ENCODE assay signal across 17 mouse cellular contexts in the genomic region with DNA sequence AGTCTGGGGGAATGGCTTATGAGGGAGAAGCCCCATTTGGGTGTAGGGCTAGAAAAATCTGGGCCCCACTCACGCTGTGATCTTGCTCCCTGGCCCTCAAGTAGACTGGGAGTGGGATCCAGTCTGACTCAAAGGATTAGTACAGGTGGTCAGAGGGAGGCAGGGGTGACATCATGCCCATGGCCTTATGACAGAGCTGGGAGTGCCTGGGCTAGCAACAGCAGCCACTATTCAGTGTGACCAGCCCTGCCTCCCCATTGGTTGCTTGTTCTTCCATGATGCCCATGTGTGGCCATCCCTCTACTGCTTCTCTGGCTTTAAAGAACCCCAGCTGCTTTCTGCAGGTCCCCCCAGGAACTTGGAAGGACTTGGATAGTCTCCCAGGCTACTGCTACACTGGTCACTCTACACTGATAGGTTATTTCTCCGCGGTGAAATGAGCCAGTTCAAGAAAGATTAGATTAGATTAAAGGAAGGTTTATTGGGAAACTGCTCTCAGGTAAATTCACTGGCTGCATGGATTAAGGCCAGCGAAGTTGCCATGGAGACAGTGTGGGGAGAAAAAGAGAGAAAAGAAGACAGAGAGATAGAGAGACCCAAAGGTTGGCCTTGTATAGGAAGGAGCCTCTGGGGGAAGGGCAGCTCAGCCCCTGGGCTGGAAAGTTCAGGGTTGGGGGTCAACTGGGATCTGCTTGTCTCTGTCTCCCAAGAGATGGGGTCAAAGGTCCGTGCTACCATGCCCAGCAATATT. TPM values are rescaled to one million over a fixed set of nuclear protein-coding genes. Genes with fewer than 3 reads are reported as not detected.
DNase-seq lines count a peak whose midpoint lies in the region; ATAC-seq and TF ChIP-seq lines count a peak whose summit lies in the region.
"Had no signal": no experiment of that assay in that cellular context is flagged by ENCODE, and none has a peak within 500 bp of the region (broad histone marks: within the 10 kb centered on the region; RNA-seq: fewer than 3 reads in every experiment).

No protein-coding gene starts in this region.

- ATAC-seq in hindbrain, postnatal 0 days, result 0 out of 2 replicates have a peak, but pooled peaks have one; percentile 32
- ATAC-seq in hindbrain, embryonic 12.5 days (ENCODE audit: low FRiP score), result no peak
- ATAC-seq in megakaryocyte, adult 5-6 weeks (ENCODE audit: poor library complexity, severe bottlenecking), result no peak
- ATAC-seq in liver, embryonic 13.5 days (ENCODE audit: low read depth), result no peak
- ATAC-seq: intestine, postnatal 0 days had no signal

- H3K9me3 ChIP-seq in hindbrain, postnatal 0 days (ENCODE audit: low read length), result no peaks in the 10 kb centered on the region
- no peaks in the 10 kb centered on the region for H3K9me3 ChIP-seq in hindbrain, embryonic 12.5 days (replicated peaks)
- no peaks in the 10 kb centered on the region for H3K9me3 ChIP-seq in megakaryocyte, embryonic 14.5 days
- no peaks in the 10 kb centered on the region for H3K9me3 ChIP-seq in E14TG2a.4 (ENCODE audit: low read length)
- no peaks in the 10 kb centered on the region for H3K9me3 ChIP-seq in liver, embryonic 13.5 days (replicated peaks)
- H3K9me3 ChIP-seq: embryonic facial prominence, embryonic 13.5 days; hindbrain, embryonic 13.5 days had no signal

- H3K4me1 ChIP-seq in hindbrain, postnatal 0 days (ENCODE audit: insufficient read depth, low read length), result no peaks in the 10 kb centered on the region
- H3K4me1 ChIP-seq in hindbrain, embryonic 12.5 days, result peaks cover 2% of the 10 kb centered on the region; the same call in 1 of the 2 replicates
- peaks cover 90% of the 10 kb centered on the region for H3K4me1 ChIP-seq in megakaryocyte, embryonic 14.5 days
- peaks cover 70% of the 10 kb centered on the region for H3K4me1 ChIP-seq in E14TG2a.4 (replicated peaks; ENCODE audit: low read depth, low read length)
- H3K4me1 ChIP-seq in liver, embryonic 13.5 days (replicated peaks), result peaks cover 65% of the 10 kb centered on the region
- H3K4me1 ChIP-seq: embryonic facial prominence, embryonic 13.5 days had no signal

- H3K27ac ChIP-seq in hindbrain, postnatal 0 days, result no peak overlapping the region
- no peak overlapping the region for H3K27ac ChIP-seq in hindbrain, embryonic 12.5 days
- peak overlapping the region; percentile 77 for H3K27ac ChIP-seq in liver, embryonic 13.5 days
- H3K27ac ChIP-seq: embryonic facial prominence, embryonic 13.5 days; heart, adult 2 months; hindbrain, embryonic 13.5 days had no signal

- TF ChIP-seq CTCF in hindbrain, postnatal 0 days (IDR thresholded peaks at IDR 0.05; ENCODE audit: low read depth), result no peak
- no peak for TF ChIP-seq CTCF in E14TG2a.4 (conservative IDR thresholded peaks at IDR 0.05; ENCODE audit: low read length)

- DNase-seq in hindbrain, postnatal 0 days (ENCODE audit: low spot score), result peak; percentile 23
- DNase-seq in liver, embryonic 13.5 days, result no peak
- DNase-seq in natural killer cell, adult 2 months (ENCODE audit: low spot score in 2 of 2), result no peak
- DNase-seq: B cell, adult 2 months; cerebellum, adult 9-11 months; gastrocnemius, postnatal 14 days; heart, adult 2 months; lung, postnatal 10 days had no signal

- no peak overlapping the region for H3K9ac ChIP-seq in hindbrain, postnatal 0 days (replicated peaks; ENCODE audit: low read length)
- no peak overlapping the region for H3K9ac ChIP-seq in hindbrain, embryonic 12.5 days
- peak overlapping the region; percentile 44; the same call in 1 of the 2 replicates for H3K9ac ChIP-seq in liver, embryonic 13.5 days
- H3K9ac ChIP-seq: hindbrain, embryonic 13.5 days had no signal

- no peaks in the 10 kb centered on the region for H3K27me3 ChIP-seq in hindbrain, postnatal 0 days (ENCODE audit: insufficient read depth, low read length)
- H3K27me3 ChIP-seq in hindbrain, embryonic 12.5 days, result no peaks in the 10 kb centered on the region
- no peaks in the 10 kb centered on the region for H3K27me3 ChIP-seq in megakaryocyte, embryonic 14.5 days (replicated peaks)
- peaks cover 16% of the 10 kb centered on the region for H3K27me3 ChIP-seq in E14TG2a.4 (ENCODE audit: insufficient read depth, low read length)
- no peaks in the 10 kb centered on the region for H3K27me3 ChIP-seq in liver, embryonic 13.5 days
- H3K27me3 ChIP-seq: embryonic facial prominence, embryonic 13.5 days; hindbrain, embryonic 13.5 days had no signal

- no peak overlapping the region for H3K4me2 ChIP-seq in hindbrain, postnatal 0 days (ENCODE audit: low read depth, low read length)
- H3K4me2 ChIP-seq in hindbrain, embryonic 12.5 days (replicated peaks), result no peak overlapping the region
- 0 out of 2 replicates have a peak overlapping the region, but pooled peaks have one; percentile 62 for H3K4me2 ChIP-seq in liver, embryonic 13.5 days
- H3K4me2 ChIP-seq: embryonic facial prominence, embryonic 13.5 days; hindbrain, embryonic 13.5 days had no signal

- no peak overlapping the region for H3K4me3 ChIP-seq in hindbrain, postnatal 0 days (ENCODE audit: low read length)
- no peak overlapping the region for H3K4me3 ChIP-seq in hindbrain, embryonic 12.5 days
- peak overlapping the region; percentile 70 for H3K4me3 ChIP-seq in megakaryocyte, embryonic 14.5 days (replicated peaks)
- H3K4me3 ChIP-seq in E14TG2a.4 (replicated peaks; ENCODE audit: low read length), result 0 out of 2 replicates have a peak overlapping the region, but pooled peaks have one; percentile 55
- no peak overlapping the region for H3K4me3 ChIP-seq in liver, embryonic 13.5 days (replicated peaks)
- H3K4me3 ChIP-seq: embryonic facial prominence, embryonic 13.5 days; heart, adult 2 months; hindbrain, embryonic 13.5 days had no signal

- H3K36me3 ChIP-seq in hindbrain, postnatal 0 days (ENCODE audit: insufficient read depth, low read length), result no peaks in the 10 kb centered on the region
- no peaks in the 10 kb centered on the region for H3K36me3 ChIP-seq in hindbrain, embryonic 12.5 days
- peaks cover 18% of the 10 kb centered on the region for H3K36me3 ChIP-seq in megakaryocyte, embryonic 14.5 days (replicated peaks; ENCODE audit: low read length)
- H3K36me3 ChIP-seq in E14TG2a.4 (ENCODE audit: insufficient read depth, low read length), result no peaks in the 10 kb centered on the region
- H3K36me3 ChIP-seq in liver, embryonic 13.5 days, result no peaks in the 10 kb centered on the region
- H3K36me3 ChIP-seq: embryonic facial prominence, embryonic 13.5 days; hindbrain, embryonic 13.5 days had no signal

- WGBS in hindbrain, postnatal 0 days, result 58% methylated on average over 5 of the region's 5 CpGs
- 57% methylated on average over 5 of the region's 5 CpGs for WGBS in hindbrain, embryonic 12.5 days
- WGBS in liver, embryonic 13.5 days (ENCODE audit: insufficient replicate concordance), result 44% methylated on average over 5 of the region's 5 CpGs

RNA-seq across cellular contexts. Expression of a gene that starts 13.3 kb away (rescaled TPM):
- 0.37 TPM in 1 of 2 replicates, not detected in the other for total RNA-seq in hindbrain, postnatal 0 days (2014; rRNA removed)
- polyA plus RNA-seq in hindbrain, postnatal 0 days (2015; fragmentation: Nextera tagmentation; extraction: Ambion mirVana), result 0.96 and 1.1 TPM in 2 replicates
- 2.8 and 3.0 TPM in 2 replicates for polyA plus RNA-seq in hindbrain, embryonic 12.5 days (2016; fragmentation: Nextera tagmentation; extraction: Ambion mirVana)
- 715 and 927 TPM in 2 replicates for polyA plus RNA-seq in megakaryocyte, embryonic 14.5 days (2012; ENCODE audit: insufficient read depth, low replicate concordance)
- total RNA-seq in megakaryocyte, adult 5-6 weeks (2015), result 3.2 and 7.3 TPM in 2 replicates
- 3.3 and 6.3 TPM in 2 replicates for total RNA-seq in megakaryocyte, adult 5-6 weeks (2017)
- 10.9 and 12.4 TPM in 2 replicates for polyA plus RNA-seq in liver, embryonic 13.5 days (2015; fragmentation: Nextera tagmentation; extraction: Ambion mirVana)

RNA-seq across cellular contexts. Expression of a gene that starts 21.2 kb away (rescaled TPM):
- 102 and 125 TPM in 2 replicates for total RNA-seq in hindbrain, postnatal 0 days (2014; rRNA removed)
- 80.9 and 83.7 TPM in 2 replicates for polyA plus RNA-seq in hindbrain, postnatal 0 days (2015; fragmentation: Nextera tagmentation; extraction: Ambion mirVana)
- polyA plus RNA-seq in hindbrain, embryonic 12.5 days (2016; fragmentation: Nextera tagmentation; extraction: Ambion mirVana), result 67.4 and 67.7 TPM in 2 replicates
- 74.6 and 153 TPM in 2 replicates for polyA plus RNA-seq in megakaryocyte, embryonic 14.5 days (2012; ENCODE audit: insufficient read depth, low replicate concordance)
- 7.9 and 11.5 TPM in 2 replicates for total RNA-seq in megakaryocyte, adult 5-6 weeks (2015)
- total RNA-seq in megakaryocyte, adult 5-6 weeks (2017), result 6.8 and 10.6 TPM in 2 replicates
- polyA plus RNA-seq in liver, embryonic 13.5 days (2015; fragmentation: Nextera tagmentation; extraction: Ambion mirVana), result 19.7 and 21.6 TPM in 2 replicates

RNA-seq across cellular contexts. Expression of a gene that starts 40.5 kb away (rescaled TPM):
- total RNA-seq in hindbrain, postnatal 0 days (2014; rRNA removed), result 6.1 and 6.4 TPM in 2 replicates
- polyA plus RNA-seq in hindbrain, postnatal 0 days (2015; fragmentation: Nextera tagmentation; extraction: Ambion mirVana), result 2.9 and 3.0 TPM in 2 replicates
- polyA plus RNA-seq in hindbrain, embryonic 12.5 days (2016; fragmentation: Nextera tagmentation; extraction: Ambion mirVana), result 3.8 and 4.7 TPM in 2 replicates
- 0.79 TPM in 1 of 2 replicates, not detected in the other for polyA plus RNA-seq in megakaryocyte, embryonic 14.5 days (2012; ENCODE audit: insufficient read depth, low replicate concordance)
- total RNA-seq in megakaryocyte, adult 5-6 weeks (2015), result 10.1 and 11.7 TPM in 2 replicates
- total RNA-seq in megakaryocyte, adult 5-6 weeks (2017), result 13.9 and 16.6 TPM in 2 replicates
- 2.6 and 3.0 TPM in 2 replicates for polyA plus RNA-seq in liver, embryonic 13.5 days (2015; fragmentation: Nextera tagmentation; extraction: Ambion mirVana)

RNA-seq across cellular contexts. Expression of a gene that starts 58.7 kb away (rescaled TPM):
- 0.16 TPM in 1 of 2 replicates, not detected in the other for total RNA-seq in hindbrain, postnatal 0 days (2014; rRNA removed)
- 0.05 TPM in 1 of 2 replicates, not detected in the other for polyA plus RNA-seq in hindbrain, postnatal 0 days (2015; fragmentation: Nextera tagmentation; extraction: Ambion mirVana)
- not detected in 2 replicates for polyA plus RNA-seq in hindbrain, embryonic 12.5 days (2016; fragmentation: Nextera tagmentation; extraction: Ambion mirVana)
- polyA plus RNA-seq in megakaryocyte, embryonic 14.5 days (2012; ENCODE audit: insufficient read depth, low replicate concordance), result not detected in 2 replicates
- 0.20 and 1.1 TPM in 2 replicates for total RNA-seq in megakaryocyte, adult 5-6 weeks (2015)
- total RNA-seq in megakaryocyte, adult 5-6 weeks (2017), result 0.24 TPM in 1 of 2 replicates, not detected in the other
- polyA plus RNA-seq in liver, embryonic 13.5 days (2015; fragmentation: Nextera tagmentation; extraction: Ambion mirVana), result 0.14 and 0.23 TPM in 2 replicates
- total RNA-seq: layer of hippocampus, adult 8-10 months; left cerebral cortex, postnatal 36 days had no signal
- polyA plus RNA-seq: embryonic facial prominence, embryonic 13.5 days; hindbrain, embryonic 13.5 days had no signal

Comparison
In these comparisons a context has a peak if more than half of its experiments do, and no peak if none do; other contexts are left out.
1. H3K4me3 ChIP-seq: peak in megakaryocyte, embryonic 14.5 days (single experiment) and E14TG2a.4 (single experiment); none in hindbrain, postnatal 0 days (single experiment), hindbrain, embryonic 12.5 days (single experiment) and liver, embryonic 13.5 days (single experiment).
2. RNA of a gene that starts 13.3 kb away (polyA plus RNA-seq): 715 to 927 TPM in megakaryocyte, embryonic 14.5 days; 10.9 to 12.4 TPM in liver, embryonic 13.5 days, 2.8 to 3.0 TPM in hindbrain, embryonic 12.5 days and 0.96 to 1.1 TPM in hindbrain, postnatal 0 days; every median in the first group is over 10 times any median in the second.